In the genomic region with DNA sequence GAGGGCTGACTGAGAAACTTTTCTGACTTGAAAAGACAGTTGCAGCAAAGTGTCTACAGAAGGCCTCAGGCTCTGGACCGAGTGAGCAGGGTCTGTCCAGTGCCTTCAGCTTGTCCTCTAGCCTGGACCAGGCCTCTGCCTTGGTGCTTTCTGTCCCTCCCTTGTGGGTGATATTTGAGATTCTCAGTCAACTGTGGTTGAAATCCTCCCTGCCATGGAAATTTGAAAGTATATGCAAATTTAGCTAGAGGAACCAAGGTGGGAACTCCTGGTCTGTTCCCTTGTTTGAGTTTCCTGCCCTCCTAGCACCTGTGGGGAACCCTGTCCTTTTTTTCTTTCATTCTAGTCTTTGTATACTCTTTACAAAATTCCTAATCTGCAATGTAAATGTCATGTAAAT, we compare ENCODE assay signal across 21 mouse cellular contexts. TPM values are rescaled to one million over a fixed set of nuclear protein-coding genes. Genes with fewer than 3 reads are reported as not detected.
DNase-seq lines count a peak whose midpoint lies in the region; ATAC-seq and TF ChIP-seq lines count a peak whose summit lies in the region.
"Had no signal": no experiment of that assay in that cellular context is flagged by ENCODE, and none has a peak within 500 bp of the region (broad histone marks: within the 10 kb centered on the region; RNA-seq: fewer than 3 reads in every experiment).

No protein-coding gene starts in this region.

- 42% methylated on average over 1 of the region's 1 CpGs for whole genome bisulfite sequencing in liver, adult 2 months
- 74% methylated on average over 1 of the region's 1 CpGs for WGBS in limb, embryonic 10.5 days
- 62% methylated on average over 1 of the region's 1 CpGs for WGBS in forebrain, embryonic 11.5 days

- H3K9ac ChIP-seq in liver, adult 2 months (ENCODE audit: low read depth, low read length), result peak overlapping the region; percentile 2; the same call in 1 of the 2 replicates
- 0 out of 2 replicates have a peak overlapping the region, but pooled peaks have one; percentile 10 for H3K9ac ChIP-seq in CH12.LX (ENCODE audit: insufficient read depth, low read depth)
- no peak overlapping the region; the same call in 1 of the 2 replicates for H3K9ac ChIP-seq in forebrain, embryonic 11.5 days (ENCODE audit: low read length)
- H3K9ac ChIP-seq: hindbrain, embryonic 14.5 days; intestine, embryonic 15.5 days had no signal

- TF ChIP-seq CTCF in liver, adult 2 months (IDR thresholded peaks at IDR 0.05; ENCODE audit: low read depth, low read length), result no peak
- no peak for TF ChIP-seq CTCF in CH12.LX (conservative IDR thresholded peaks at IDR 0.05 in 1 of 2, IDR thresholded peaks at IDR 0.05 in 1 of 2; ENCODE audit: low read depth in 2 of 2, low read length in 2 of 2)

- no peak for ATAC-seq in forebrain, embryonic 11.5 days (replicated peaks; ENCODE audit: low FRiP score)
- ATAC-seq: forebrain, embryonic 14.5 days; intestine, embryonic 15.5 days had no signal

- dilution Hi-C loops in CH12.LX (cut with MboI; ENCODE audit: extremely low pct_ligation_motif_present, extremely low pct_unique_long_range_greater_than_20kb, low sequenced_read_pairs), result no loop called here

- H3K4me2 ChIP-seq in CH12.LX (ENCODE audit: insufficient read depth, low read depth, poor library complexity, severe bottlenecking), result peak overlapping the region; percentile 37
- H3K4me2 ChIP-seq in forebrain, embryonic 11.5 days (ENCODE audit: low read depth, low read length, severe bottlenecking), result no peak overlapping the region
- H3K4me2 ChIP-seq: heart, embryonic 11.5 days; hindbrain, embryonic 14.5 days; intestine, embryonic 15.5 days had no signal

- TF ChIP-seq RAD21 in CH12.LX (IDR thresholded peaks at IDR 0.05; ENCODE audit: low read depth, low read length), result no peak

- DNase-seq in liver, adult 2 months (ENCODE audit: extremely low read depth, low read depth, low spot score), result no peak
- DNase-seq in liver (no peak), A20 (ENCODE audit: low read depth, low spot score) (peak; percentile 30), CH12.LX (ENCODE audit: extremely low read depth) (peak; percentile 59)
- no peak for DNase-seq in limb, embryonic 10.5 days (ENCODE audit: low spot score)
- no peak for DNase-seq in left cerebral cortex, adult 9 months (ENCODE audit: low spot score in 2 of 2)
- DNase-seq in forebrain, embryonic 11.5 days (ENCODE audit: low spot score), result no peak
- DNase-seq: adrenal gland, postnatal 10 days; B cell, adult 2 months; cerebellum, adult 18-20 months; cerebellum, adult 9-11 months; cerebellum, postnatal 36 days; gastrocnemius, postnatal 10 days; heart, adult 18-20 months; heart, postnatal 4 days had no signal

- no peaks in the 10 kb centered on the region for H3K27me3 ChIP-seq in liver, adult 2 months (ENCODE audit: control insufficient read depth, insufficient read depth, low read length)
- H3K27me3 ChIP-seq in CH12.LX (replicated peaks), result no peaks in the 10 kb centered on the region
- peaks cover 11% of the 10 kb centered on the region for H3K27me3 ChIP-seq in limb, embryonic 10.5 days (ENCODE audit: low read depth, poor library complexity, severe bottlenecking)
- no peaks in the 10 kb centered on the region for H3K27me3 ChIP-seq in forebrain, embryonic 11.5 days (ENCODE audit: control insufficient read depth, insufficient read depth, low read length)

- in situ Hi-C loops in CH12.LX (cut with MboI; ENCODE audit: low pct_ligation_motif_present, low pct_unique_long_range_greater_than_20kb, low sequenced_read_pairs), result no loop called here

- no peak overlapping the region for H3K4me3 ChIP-seq in liver, adult 2 months (ENCODE audit: insufficient read depth, low read depth, low read length)
- H3K4me3 ChIP-seq in CH12.LX (replicated peaks in 1 of 3; ENCODE audit: low read depth in 2 of 3, low read length in 2 of 3, poor library complexity in 1 of 3), result no peak overlapping the region
- no peak overlapping the region for H3K4me3 ChIP-seq in limb, embryonic 10.5 days
- no peak overlapping the region for H3K4me3 ChIP-seq in forebrain, embryonic 11.5 days (ENCODE audit: low read depth, low read length)
- H3K4me3 ChIP-seq: intestine, embryonic 15.5 days had no signal

- peak overlapping the region; percentile 58 for H3K27ac ChIP-seq in liver, adult 2 months (replicated peaks; ENCODE audit: insufficient read depth, low read depth, low read length)
- no peak overlapping the region for H3K27ac ChIP-seq in CH12.LX (ENCODE audit: insufficient read depth, low read depth)
- H3K27ac ChIP-seq in limb, embryonic 10.5 days, result 0 out of 2 replicates have a peak overlapping the region, but pooled peaks have one; percentile 11
- no peak overlapping the region for H3K27ac ChIP-seq in forebrain, embryonic 11.5 days (ENCODE audit: low read depth, low read length)
- H3K27ac ChIP-seq: hindbrain, embryonic 14.5 days; intestine, embryonic 15.5 days had no signal

- TF ChIP-seq POLR2A in liver, adult 2 months (IDR thresholded peaks at IDR 0.05; ENCODE audit: extremely low read depth, insufficient read depth, low read length), result no peak
- no peak for TF ChIP-seq POLR2A in CH12.LX (IDR thresholded peaks at IDR 0.05; ENCODE audit: low read depth, low read length)

- H3K4me1 ChIP-seq in liver, adult 2 months (ENCODE audit: control insufficient read depth, insufficient read depth, low read length), result peaks cover 56% of the 10 kb centered on the region
- peaks cover 17 to 48% of the 10 kb centered on the region in 2 experiments for H3K4me1 ChIP-seq in CH12.LX (ENCODE audit: control insufficient read depth in 1 of 2, insufficient read depth in 2 of 2)
- H3K4me1 ChIP-seq in limb, embryonic 10.5 days, result peaks cover 21% of the 10 kb centered on the region
- H3K4me1 ChIP-seq in forebrain, embryonic 11.5 days (replicated peaks; ENCODE audit: control insufficient read depth, insufficient read depth, low read length), result no peaks in the 10 kb centered on the region

- H3K79me2 ChIP-seq in liver, adult 2 months (ENCODE audit: control insufficient read depth, insufficient read depth, low read length), result peaks cover 19% of the 10 kb centered on the region; the same call in 1 of the 2 replicates
- H3K79me2 ChIP-seq in CH12.LX (replicated peaks; ENCODE audit: control insufficient read depth, extremely low read depth, insufficient read depth, poor library complexity, severe bottlenecking), result no peaks in the 10 kb centered on the region

- 0 out of 2 replicates have a peak, but pooled peaks cover 2% of the 10 kb centered on the region for H3K36me3 ChIP-seq in liver, adult 2 months (ENCODE audit: control insufficient read depth, insufficient read depth, low read length)
- no peaks in the 10 kb centered on the region for H3K36me3 ChIP-seq in CH12.LX (replicated peaks in 1 of 2; ENCODE audit: control insufficient read depth in 1 of 2, insufficient read depth in 1 of 2, low read length in 1 of 2)
- no peaks in the 10 kb centered on the region for H3K36me3 ChIP-seq in limb, embryonic 10.5 days
- H3K36me3 ChIP-seq in forebrain, embryonic 11.5 days (ENCODE audit: control insufficient read depth, insufficient read depth, low read length), result no peaks in the 10 kb centered on the region
- H3K36me3 ChIP-seq: intestine, embryonic 15.5 days had no signal

- peak; percentile 72 for TF ChIP-seq EP300 in CH12.LX (IDR thresholded peaks at IDR 0.05; ENCODE audit: low read length)

- no peaks in the 10 kb centered on the region for H3K9me3 ChIP-seq in CH12.LX (replicated peaks; ENCODE audit: low read length)
- no peaks in the 10 kb centered on the region for H3K9me3 ChIP-seq in limb, embryonic 10.5 days (replicated peaks)
- no peaks in the 10 kb centered on the region for H3K9me3 ChIP-seq in forebrain, embryonic 11.5 days (ENCODE audit: control insufficient read depth, low read length)
- H3K9me3 ChIP-seq: intestine, embryonic 15.5 days had no signal

TF ChIP-seq in CH12.LX, 34 proteins besides CTCF, POLR2A, EP300 and RAD21 (continues in another document):
- TF ChIP-seq SIN3A (IDR thresholded peaks at IDR 0.05; ENCODE audit: low read length), result 0 out of 2 replicates have a peak, but pooled peaks have one; percentile 34
- peak; percentile 27; the same call in 1 of the 2 replicates for TF ChIP-seq IRF4 (IDR thresholded peaks at IDR 0.05; ENCODE audit: low read depth, low read length)
- peak; percentile 57 for TF ChIP-seq ETS1 (conservative IDR thresholded peaks at IDR 0.05; ENCODE audit: low read depth, low read length)
- TF ChIP-seq BHLHE40 (IDR thresholded peaks at IDR 0.05; ENCODE audit: low read depth, low read length), result 0 out of 2 replicates have a peak, but pooled peaks have one; percentile 4

RNA-seq across cellular contexts. Expression of a gene that starts 6.2 kb away (rescaled TPM):
- total RNA-seq in liver, adult 2 months (2014; rRNA removed), result 48.1 and 73.5 TPM in 2 replicates
- 66.2 and 75.5 TPM in 2 replicates for polyA plus RNA-seq in liver, adult 2 months (2012; rRNA removed)
- not detected in 2 replicates for total RNA-seq in CH12.LX (2012; rRNA removed)
- total RNA-seq in CH12.LX (2014; rRNA removed), result not detected in 2 replicates
- polyA plus RNA-seq in CH12.LX (2012; ENCODE audit: insufficient read length, low read depth), result not detected in 2 replicates
- 0.05 TPM in 1 of 2 replicates, not detected in the other for polyA plus RNA-seq in limb, embryonic 10.5 days (2016; fragmentation: Nextera tagmentation; extraction: Ambion mirVana)
- polyA plus RNA-seq in forebrain, embryonic 11.5 days (2014; fragmentation: Nextera tagmentation; extraction: Ambion mirVana), result 0.12 TPM in 1 of 2 replicates, not detected in the other
- total RNA-seq: MEL had no signal
- polyA plus RNA-seq: forebrain, embryonic 14.5 days; heart, postnatal 0 days had no signal

RNA-seq across cellular contexts. Expression of a gene that starts 6.3 kb away (rescaled TPM):
- total RNA-seq in liver, adult 2 months (2014; rRNA removed), result 7.7 and 11.5 TPM in 2 replicates
- 3.1 and 8.2 TPM in 2 replicates for polyA plus RNA-seq in liver, adult 2 months (2012; rRNA removed)
- 4.3 and 6.7 TPM in 2 replicates for total RNA-seq in CH12.LX (2012; rRNA removed)
- total RNA-seq in CH12.LX (2014; rRNA removed), result 3.3 and 5.0 TPM in 2 replicates
- polyA plus RNA-seq in CH12.LX (2012; ENCODE audit: insufficient read length, low read depth), result 9.5 and 12.9 TPM in 2 replicates
- polyA plus RNA-seq in limb, embryonic 10.5 days (2016; fragmentation: Nextera tagmentation; extraction: Ambion mirVana), result 0.69 and 1.4 TPM in 2 replicates
- polyA plus RNA-seq in forebrain, embryonic 11.5 days (2014; fragmentation: Nextera tagmentation; extraction: Ambion mirVana), result 0.80 and 1.5 TPM in 2 replicates

RNA-seq across cellular contexts. Expression of a gene that starts 36.9 kb away (rescaled TPM):
- total RNA-seq in liver, adult 2 months (2014; rRNA removed), result 35.6 and 37.3 TPM in 2 replicates
- 10.5 and 11.3 TPM in 2 replicates for polyA plus RNA-seq in liver, adult 2 months (2012; rRNA removed)
- 33.7 and 34.3 TPM in 2 replicates for total RNA-seq in CH12.LX (2012; rRNA removed)
- 32.8 and 33.4 TPM in 2 replicates for total RNA-seq in CH12.LX (2014; rRNA removed)
- 26.7 and 32.0 TPM in 2 replicates for polyA plus RNA-seq in CH12.LX (2012; ENCODE audit: insufficient read length, low read depth)
- 76.4 and 78.4 TPM in 2 replicates for polyA plus RNA-seq in limb, embryonic 10.5 days (2016; fragmentation: Nextera tagmentation; extraction: Ambion mirVana)
- polyA plus RNA-seq in forebrain, embryonic 11.5 days (2014; fragmentation: Nextera tagmentation; extraction: Ambion mirVana), result 81.2 and 82.6 TPM in 2 replicates

RNA-seq across cellular contexts. Expression of a gene that starts 46.9 kb away (rescaled TPM):
- 91.5 and 106 TPM in 2 replicates for total RNA-seq in liver, adult 2 months (2014; rRNA removed)
- 35.8 and 40.8 TPM in 2 replicates for polyA plus RNA-seq in liver, adult 2 months (2012; rRNA removed)
- total RNA-seq in CH12.LX (2012; rRNA removed), result 48.5 and 59.6 TPM in 2 replicates
- 83.7 and 88.8 TPM in 2 replicates for total RNA-seq in CH12.LX (2014; rRNA removed)
- polyA plus RNA-seq in CH12.LX (2012; ENCODE audit: insufficient read length, low read depth), result 63.0 and 71.9 TPM in 2 replicates
- polyA plus RNA-seq in limb, embryonic 10.5 days (2016; fragmentation: Nextera tagmentation; extraction: Ambion mirVana), result 229 and 245 TPM in 2 replicates
- 230 and 249 TPM in 2 replicates for polyA plus RNA-seq in forebrain, embryonic 11.5 days (2014; fragmentation: Nextera tagmentation; extraction: Ambion mirVana)

Comparison
In these comparisons a context has a peak if more than half of its experiments do, and no peak if none do; other contexts are left out.
1. DNase-seq: peak in A20 (single experiment) and CH12.LX (single experiment); none in liver, adult 2 months (single experiment), liver (single experiment), limb, embryonic 10.5 days (single experiment), left cerebral cortex, adult 9 months (0 of 2) and forebrain, embryonic 11.5 days (single experiment).
2. H3K27ac ChIP-seq: peak in liver, adult 2 months (single experiment) and limb, embryonic 10.5 days (single experiment); none in CH12.LX (single experiment) and forebrain, embryonic 11.5 days (single experiment).
3. RNA of a gene that starts 6.2 kb away (polyA plus RNA-seq): 66.2 to 75.5 TPM in liver, adult 2 months; 0.05 TPM in limb, embryonic 10.5 days, not detected in CH12.LX and 0.12 TPM in forebrain, embryonic 11.5 days; every median in the first group is over 10 times any median in the second.